Mouse (Mus musculus): ENCODE measurements around the gene Fam20a.

DNA sequence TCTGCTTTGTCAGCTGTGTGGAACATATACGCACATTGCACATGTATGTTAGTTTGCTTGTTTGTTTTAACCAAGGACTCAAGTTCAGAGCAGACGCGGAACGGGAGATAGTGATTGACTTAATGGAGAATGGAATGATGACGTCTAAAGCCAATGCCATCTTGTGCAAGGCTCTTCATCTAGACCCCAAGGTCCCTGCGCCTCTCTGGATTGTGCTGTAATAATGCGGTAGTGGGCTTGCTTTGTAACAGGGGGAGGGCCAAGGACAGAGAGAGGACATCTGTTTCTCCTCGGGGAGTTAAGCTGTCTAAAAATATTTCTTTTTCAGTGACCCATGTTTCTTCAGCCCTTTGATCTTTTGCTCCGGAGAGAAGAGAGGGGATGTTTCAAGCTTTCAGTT is 87.2 kb downstream of the Fam20a start:
- no peak for TF ChIP-seq POLR2A (IDR thresholded peaks at IDR 0.05; ENCODE audit: extremely low read depth, insufficient read depth, low read length)
- no peak for TF ChIP-seq CTCF (IDR thresholded peaks at IDR 0.05; ENCODE audit: low read depth, low read length)

All from liver, adult 2 months (tissue).